Mouse (Mus musculus): ENCODE measurements at regions not wholly inside any gene's neighbourhood (a gene's known extent, or its start where the extent isn't known, plus 50 kb on each side); places are given as distances from the start of the nearest gene placed in this dataset.

DNA sequence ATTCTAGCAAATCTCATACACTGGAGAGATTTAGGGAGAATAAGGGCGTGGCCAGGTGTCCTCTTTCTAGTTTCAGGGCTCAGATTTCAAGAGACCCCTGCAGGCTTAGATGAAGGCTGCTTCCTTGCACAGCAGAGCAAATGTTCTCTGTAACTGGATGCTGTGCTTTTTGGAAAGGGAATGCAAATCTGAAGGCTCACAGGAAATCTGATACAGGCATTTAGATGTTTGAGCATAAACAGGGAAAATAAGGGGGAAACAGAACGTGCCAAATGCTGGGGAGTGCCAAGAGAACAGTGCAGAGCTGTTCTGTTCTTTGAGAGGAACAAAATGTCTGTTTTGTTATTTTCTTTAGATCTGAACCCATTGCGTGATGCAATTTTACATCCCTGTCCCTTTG is 161.0 kb upstream of the Samsn1 start:
- no peak for TF ChIP-seq POLR2A (IDR thresholded peaks at IDR 0.05; ENCODE audit: low read depth, low read length)
- no peak for TF ChIP-seq CTCF (IDR thresholded peaks at IDR 0.05; ENCODE audit: borderline replicate concordance, insufficient read depth, low read length)
